Mouse (Mus musculus) embryonic facial prominence, embryonic 14.5 days (tissue): ENCODE measurements around the gene Pole3. TPM values are rescaled to one million over a fixed set of nuclear protein-coding genes. Genes with fewer than 3 reads are reported as not detected.

Experiments used
- ATAC-seq: fragments of 200-750 bp; cut with Nextera tagmentation; 2 replicates; pipeline ENCODE4 v1.8.0; 2017; ENCODE audit warnings: low read depth, moderate number of reproducible peaks, moderate TSS enrichment
- DNase-seq: peaks from one replicate; pipeline ENCODE4 v3.0.0-alpha.2; 2015; ENCODE audit warnings: low spot score
- H3K27ac ChIP-seq: fragments of 300-500 bp; sonication (generic); replicated peaks from 2 replicates; pipeline ENCODE4 v1.5.1; 2014; ENCODE audit warnings: low read depth, mild to moderate bottlenecking, low read length, moderate library complexity
- H3K27me3 ChIP-seq: fragments of 300-500 bp; sonication (generic); replicated peaks from 2 replicates; pipeline ENCODE4 v1.6.1; 2014; ENCODE audit warnings: low read length; ENCODE audit not compliant: control insufficient read depth, insufficient read depth
- H3K36me3 ChIP-seq: fragments of 300-500 bp; sonication (generic); 2 replicates; pipeline ENCODE4 v1.6.1; 2014; ENCODE audit warnings: low read length, mixed read lengths; ENCODE audit not compliant: control insufficient read depth, insufficient read depth
- H3K4me1 ChIP-seq: fragments of 300-500 bp; sonication (generic); 2 replicates; pipeline ENCODE4 v1.6.1; 2014; ENCODE audit warnings: antibody characterized with exemption, low read length; ENCODE audit not compliant: control insufficient read depth, insufficient read depth
- H3K4me2 ChIP-seq: fragments of 300-500 bp; sonication (generic); 2 replicates; pipeline ENCODE4 v1.6.1; 2014; ENCODE audit warnings: low read depth, mild to moderate bottlenecking, low read length, moderate library complexity, mixed read lengths
- H3K4me3 ChIP-seq: fragments of 300-500 bp; sonication (generic); 2 replicates; pipeline ENCODE4 v1.5.1; 2014; ENCODE audit warnings: low read depth, mild to moderate bottlenecking, low read length
- H3K9ac ChIP-seq: fragments of 300-500 bp; sonication (generic); 2 replicates; pipeline ENCODE4 v1.6.1; 2014; ENCODE audit warnings: low read depth, mild to moderate bottlenecking, low read length, moderate library complexity, mixed read lengths
- H3K9me3 ChIP-seq: fragments of 300-500 bp; sonication (generic); 2 replicates; pipeline ENCODE4 v1.6.1; 2016; ENCODE audit warnings: low read length; ENCODE audit not compliant: control insufficient read depth
- WGBS: fragments of 180-500 bp; shearing (Covaris S2); extraction: QIAGEN DNeasy Blood & Tissue Kit; methylation state at CpG from one replicate; pipeline ENCODE4 v1.1.7; 2014; 5-methylcytosine and 5-hydroxymethylcytosine counted together
- polyA plus RNA-seq: library from polyadenylated mRNA; unstranded; fragments of >200 nt; fragmentation: Nextera tagmentation; extraction: Ambion mirVana; gene quantifications from 2 replicates; pipeline ENCODE4 v1.2.1, GENCODE M21; 2014

Gene Pole3
- polyA plus RNA-seq, 1 experiment from 2014 or later: 66.3 TPM

DNA sequence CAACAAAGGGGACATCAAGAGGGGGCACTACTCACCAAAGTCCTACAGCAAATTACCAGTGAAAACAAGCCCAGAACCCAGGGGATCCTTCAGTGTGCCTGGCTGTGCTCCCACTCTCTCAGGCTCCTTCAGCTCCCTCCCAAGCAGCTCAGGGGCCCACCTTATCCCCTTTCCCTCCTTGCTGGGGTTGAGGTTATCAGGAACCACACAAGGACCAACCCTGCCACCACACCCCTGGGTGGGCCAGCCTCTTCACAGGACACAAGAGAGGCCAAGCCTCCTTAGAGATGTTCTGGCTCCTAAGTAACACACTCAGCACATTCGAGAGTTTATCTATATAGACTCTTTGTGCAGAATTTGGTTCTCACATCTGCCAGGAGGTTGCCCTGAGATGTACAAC is 8.3 kb downstream of the Pole3 start:
- Histone ChIP-seq H3K4me1 (peaks cover 29% of the 10 kb centered on the region), H3K9me3 (no peaks in the 10 kb centered on the region), H3K4me3 (no peak overlapping the region), H3K4me2 (no peak overlapping the region), H3K27ac (no peak overlapping the region; the same call in 1 of the 2 replicates), H3K27me3 (no peaks in the 10 kb centered on the region), H3K9ac (no peak overlapping the region), H3K36me3 (peaks cover 23% of the 10 kb centered on the region)
- 84% methylated on average over 1 of the region's 1 CpGs for WGBS
- ATAC-seq (no peak), DNase-seq (no peak)

DNA sequence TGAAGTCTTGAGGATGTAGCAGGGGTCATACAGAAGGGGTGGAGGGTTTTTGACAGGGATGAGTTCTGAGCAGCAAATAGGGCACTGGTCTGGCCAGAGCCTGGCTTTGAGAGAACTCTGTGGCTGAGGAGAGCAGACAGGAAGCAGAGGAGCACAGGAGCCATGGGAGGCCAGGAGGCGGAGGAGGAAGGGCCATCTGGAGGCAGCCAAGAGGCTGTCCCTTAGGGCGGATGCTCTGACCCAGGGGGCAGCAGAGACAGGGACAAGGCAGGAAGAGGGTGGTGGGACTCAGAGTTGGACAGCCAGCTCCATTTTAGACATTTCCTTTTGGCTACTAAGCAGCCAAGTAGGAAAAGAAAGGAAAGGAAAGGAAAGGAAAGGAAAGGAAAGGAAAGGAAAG is 8.8 kb downstream of the Pole3 start:
- Histone ChIP-seq H3K27ac (no peak overlapping the region), H3K4me2 (no peak overlapping the region), H3K36me3 (peaks cover 28% of the 10 kb centered on the region), H3K4me1 (peaks cover 29% of the 10 kb centered on the region), H3K9ac (no peak overlapping the region), H3K9me3 (no peaks in the 10 kb centered on the region), H3K27me3 (no peaks in the 10 kb centered on the region), H3K4me3 (no peak overlapping the region)
- ATAC-seq: no peak
- no peak for DNase-seq
- WGBS: 39% methylated on average over 2 of the region's 2 CpGs

DNA sequence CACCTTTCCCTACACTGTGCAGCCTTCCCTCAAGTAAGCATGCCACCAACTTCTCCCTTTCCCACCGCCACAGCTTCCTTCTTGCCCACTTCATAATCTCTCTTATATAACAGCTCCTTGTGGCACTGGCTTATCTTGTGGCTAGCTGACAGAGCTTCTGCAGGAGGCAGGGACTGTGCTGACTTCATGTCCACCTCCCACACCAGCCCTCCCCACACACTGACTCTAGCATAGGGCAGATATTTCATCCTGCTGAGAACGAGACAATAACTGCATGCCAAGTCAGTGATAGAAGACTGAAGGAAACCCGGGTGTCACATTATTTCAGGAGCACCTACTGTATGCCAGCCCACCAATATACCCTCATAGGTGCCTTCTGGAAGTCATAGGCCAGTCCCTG is 9.4 kb downstream of the Pole3 start:
- Histone ChIP-seq H3K36me3 (peaks cover 34% of the 10 kb centered on the region), H3K9ac (no peak overlapping the region), H3K27ac (no peak overlapping the region), H3K27me3 (no peaks in the 10 kb centered on the region), H3K4me1 (peaks cover 27% of the 10 kb centered on the region), H3K9me3 (no peaks in the 10 kb centered on the region), H3K4me3 (no peak overlapping the region), H3K4me2 (no peak overlapping the region)
- DNase-seq: no peak
- no peak for ATAC-seq
- WGBS: 82% methylated on average over 3 of the region's 3 CpGs

DNA sequence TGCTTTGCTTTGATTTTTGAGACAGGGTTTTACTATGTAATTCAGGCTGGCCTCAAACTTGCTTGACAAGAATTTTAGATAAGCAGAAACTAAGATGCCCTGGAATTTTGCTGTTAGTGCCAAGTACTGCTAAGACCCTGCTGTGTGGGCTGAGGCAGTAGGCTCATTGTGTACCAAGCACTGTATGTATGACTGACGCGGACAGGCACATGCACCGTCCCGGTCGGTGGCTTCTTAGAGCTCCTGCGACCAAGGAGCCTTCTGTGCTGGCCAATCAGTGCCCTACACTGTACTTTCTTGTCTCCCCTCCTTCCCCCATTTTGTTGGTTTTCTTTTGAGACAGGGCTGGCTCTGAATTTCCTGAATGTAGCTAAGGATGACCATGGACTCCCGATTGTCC is 9.9 kb downstream of the Pole3 start:
- no peaks in the 10 kb centered on the region for H3K27me3 ChIP-seq
- H3K9ac ChIP-seq: no peak overlapping the region
- DNase-seq (peak; percentile 73), ATAC-seq (peak; percentile 28; the same call in 1 of the 2 replicates)
- peaks cover 39% of the 10 kb centered on the region for H3K36me3 ChIP-seq
- no peak overlapping the region for H3K4me2 ChIP-seq
- H3K27ac ChIP-seq: no peak overlapping the region
- 82% methylated on average over 7 of the region's 7 CpGs for WGBS
- H3K4me1 ChIP-seq: peaks cover 24% of the 10 kb centered on the region
- no peaks in the 10 kb centered on the region for H3K9me3 ChIP-seq
- no peak overlapping the region for H3K4me3 ChIP-seq

DNA sequence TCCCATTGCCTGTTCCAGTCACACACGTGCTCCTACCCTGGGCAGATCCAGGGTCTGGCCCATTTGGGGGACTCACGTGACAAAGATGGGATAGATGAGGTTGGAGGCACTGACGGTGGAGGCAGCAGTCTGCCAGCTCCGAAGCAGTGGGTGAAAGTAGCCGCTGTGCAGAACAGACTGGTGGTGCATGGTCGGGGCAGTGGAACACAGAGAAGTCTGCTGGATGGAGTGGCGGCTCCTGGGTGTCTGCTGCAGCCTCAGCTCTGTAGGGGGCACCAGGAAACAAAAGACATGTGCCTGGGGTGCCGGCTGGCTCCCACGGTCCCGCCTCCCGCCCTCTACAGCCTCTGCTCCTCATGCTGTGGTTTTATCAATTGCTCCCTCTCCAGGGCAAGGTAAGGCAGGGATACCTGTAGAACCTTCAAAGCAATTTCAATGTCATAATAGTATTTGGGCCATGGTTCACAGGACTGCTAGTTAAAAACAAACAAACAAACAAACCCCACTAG is 10.8 kb downstream of the Pole3 start:
- Histone ChIP-seq H3K9ac (no peak overlapping the region), H3K4me3 (no peak overlapping the region), H3K4me2 (no peak overlapping the region), H3K36me3 (peaks cover 49% of the 10 kb centered on the region), H3K27me3 (no peaks in the 10 kb centered on the region), H3K27ac (no peak overlapping the region), H3K4me1 (peaks cover 24% of the 10 kb centered on the region), H3K9me3 (no peaks in the 10 kb centered on the region)
- no peak for DNase-seq
- no peak for ATAC-seq
- WGBS: 51% methylated on average over 8 of the region's 11 CpGs

DNA sequence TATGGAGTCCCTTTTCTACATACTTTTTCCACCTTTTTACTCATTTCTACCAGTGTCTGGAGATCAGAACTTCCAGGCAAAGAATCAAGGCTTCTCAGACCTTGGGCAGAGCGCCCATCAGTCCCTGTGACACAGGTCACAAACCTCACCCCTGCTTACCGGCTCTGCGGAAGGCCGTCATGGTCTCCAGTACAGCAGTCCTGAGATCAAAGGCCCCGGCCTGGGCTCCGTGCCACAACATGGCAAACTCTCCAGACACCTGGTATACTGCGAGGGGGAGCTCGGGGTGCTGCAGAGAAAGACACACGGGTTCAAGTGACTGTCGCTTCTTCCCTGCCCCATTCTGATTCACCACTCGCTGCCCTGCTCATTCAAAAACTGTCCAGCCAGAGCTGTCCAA is 14.9 kb downstream of the Pole3 start:
- Histone ChIP-seq H3K4me3 (no peak overlapping the region), H3K36me3 (peaks cover 63% of the 10 kb centered on the region), H3K9ac (no peak overlapping the region), H3K4me1 (no peaks in the 10 kb centered on the region), H3K9me3 (no peaks in the 10 kb centered on the region), H3K4me2 (no peak overlapping the region), H3K27ac (no peak overlapping the region), H3K27me3 (no peaks in the 10 kb centered on the region)
- no peak for ATAC-seq
- WGBS: 92% methylated on average over 11 of the region's 11 CpGs
- DNase-seq: no peak

DNA sequence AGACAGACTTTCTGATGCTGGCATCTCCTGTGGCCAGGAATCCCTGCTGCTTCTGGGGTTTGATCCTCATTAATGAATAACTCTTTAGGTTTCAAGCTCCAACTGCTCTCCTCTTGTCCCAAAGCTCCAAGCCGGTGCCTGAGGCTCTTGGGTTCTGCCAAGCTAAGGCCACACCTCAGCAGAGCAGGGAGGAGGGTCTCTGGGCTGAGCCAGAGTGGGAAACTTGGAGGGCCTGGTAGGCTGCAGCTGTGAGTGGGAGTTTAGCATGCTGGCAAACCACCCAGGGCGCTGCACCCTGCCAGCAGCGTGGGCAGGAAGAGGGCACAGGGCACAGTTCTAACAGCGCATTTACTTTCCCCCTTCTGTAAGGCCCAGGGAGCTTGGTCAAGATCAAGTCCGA is 16.0 kb downstream of the Pole3 start:
- peaks cover 61% of the 10 kb centered on the region for H3K36me3 ChIP-seq
- no peaks in the 10 kb centered on the region for H3K9me3 ChIP-seq
- no peak overlapping the region for H3K4me3 ChIP-seq
- H3K27me3 ChIP-seq: no peaks in the 10 kb centered on the region
- H3K9ac ChIP-seq: no peak overlapping the region
- H3K4me1 ChIP-seq: no peaks in the 10 kb centered on the region
- WGBS: 95% methylated on average over 5 of the region's 5 CpGs
- H3K27ac ChIP-seq: no peak overlapping the region
- H3K4me2 ChIP-seq: no peak overlapping the region
- DNase-seq (no peak), ATAC-seq (no peak)

DNA sequence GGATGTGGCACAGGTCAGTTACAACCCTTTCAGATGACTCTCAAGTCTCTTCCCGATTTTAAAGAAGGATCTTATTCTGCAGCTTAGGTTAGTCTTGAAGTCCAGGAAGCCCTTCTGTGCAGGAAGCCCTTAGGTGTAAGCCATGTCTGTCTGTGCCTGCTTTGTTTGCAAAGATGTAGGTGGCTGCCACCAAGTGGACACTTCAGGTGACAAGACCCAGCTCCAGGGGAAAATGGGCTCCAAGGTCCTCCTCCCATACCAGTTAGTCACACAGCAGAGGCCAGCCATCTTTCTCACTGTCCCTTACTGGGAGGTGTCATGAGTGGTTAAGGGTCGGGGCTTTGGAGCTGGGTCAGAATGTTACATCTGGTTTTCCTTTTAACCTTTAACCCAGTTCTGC is 18.1 kb downstream of the Pole3 start:
- 55% methylated on average over 2 of the region's 2 CpGs for WGBS
- DNase-seq (peak; percentile 16), ATAC-seq (no peak)
- Histone ChIP-seq H3K36me3 (peaks cover 42% of the 10 kb centered on the region), H3K9me3 (no peaks in the 10 kb centered on the region), H3K4me1 (0 out of 2 replicates have a peak, but pooled peaks cover 3% of the 10 kb centered on the region), H3K9ac (no peak overlapping the region), H3K27me3 (no peaks in the 10 kb centered on the region), H3K4me2 (no peak overlapping the region), H3K27ac (no peak overlapping the region), H3K4me3 (no peak overlapping the region)

DNA sequence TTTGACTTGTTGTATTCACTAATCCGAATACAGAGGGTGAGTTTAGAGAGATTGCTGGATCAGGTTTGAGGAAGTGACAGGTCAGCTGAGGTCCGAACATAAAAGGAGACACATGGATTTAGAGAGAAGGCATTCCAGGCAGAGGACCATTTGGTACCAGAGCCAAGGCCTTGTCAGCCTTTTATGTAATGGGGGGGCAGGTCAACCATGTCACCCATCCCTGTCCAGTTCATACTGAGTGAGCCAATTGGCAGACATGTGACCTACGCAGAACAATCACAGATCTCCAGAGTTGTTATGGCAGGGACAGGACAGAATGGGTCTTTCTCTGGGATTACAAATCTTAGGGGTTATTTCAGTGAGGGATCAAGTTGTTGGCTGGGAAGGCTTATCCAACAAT is 18.9 kb downstream of the Pole3 start:
- Histone ChIP-seq H3K27me3 (no peaks in the 10 kb centered on the region), H3K9me3 (no peaks in the 10 kb centered on the region), H3K4me3 (no peak overlapping the region), H3K9ac (no peak overlapping the region), H3K36me3 (peaks cover 34% of the 10 kb centered on the region), H3K4me1 (0 out of 2 replicates have a peak, but pooled peaks cover 3% of the 10 kb centered on the region), H3K27ac (no peak overlapping the region), H3K4me2 (no peak overlapping the region)
- ATAC-seq (no peak), DNase-seq (no peak)
- 80% methylated on average over 3 of the region's 3 CpGs for WGBS
